Mouse (Mus musculus) CD4-positive naive resting alpha-beta T cell, adult 57 days (primary cell): ENCODE results near the gene Cbr2. TPM values are rescaled to one million over a fixed set of nuclear protein-coding genes. Genes with fewer than 3 reads are reported as not detected.

Experiments
- total RNA-seq: library from RNA; stranded (reverse); gene quantifications from one replicate; pipeline ENCODE4 v1.2.4, GENCODE M21; 2023

Gene Cbr2
- not detected for total RNA-seq

DNA sequence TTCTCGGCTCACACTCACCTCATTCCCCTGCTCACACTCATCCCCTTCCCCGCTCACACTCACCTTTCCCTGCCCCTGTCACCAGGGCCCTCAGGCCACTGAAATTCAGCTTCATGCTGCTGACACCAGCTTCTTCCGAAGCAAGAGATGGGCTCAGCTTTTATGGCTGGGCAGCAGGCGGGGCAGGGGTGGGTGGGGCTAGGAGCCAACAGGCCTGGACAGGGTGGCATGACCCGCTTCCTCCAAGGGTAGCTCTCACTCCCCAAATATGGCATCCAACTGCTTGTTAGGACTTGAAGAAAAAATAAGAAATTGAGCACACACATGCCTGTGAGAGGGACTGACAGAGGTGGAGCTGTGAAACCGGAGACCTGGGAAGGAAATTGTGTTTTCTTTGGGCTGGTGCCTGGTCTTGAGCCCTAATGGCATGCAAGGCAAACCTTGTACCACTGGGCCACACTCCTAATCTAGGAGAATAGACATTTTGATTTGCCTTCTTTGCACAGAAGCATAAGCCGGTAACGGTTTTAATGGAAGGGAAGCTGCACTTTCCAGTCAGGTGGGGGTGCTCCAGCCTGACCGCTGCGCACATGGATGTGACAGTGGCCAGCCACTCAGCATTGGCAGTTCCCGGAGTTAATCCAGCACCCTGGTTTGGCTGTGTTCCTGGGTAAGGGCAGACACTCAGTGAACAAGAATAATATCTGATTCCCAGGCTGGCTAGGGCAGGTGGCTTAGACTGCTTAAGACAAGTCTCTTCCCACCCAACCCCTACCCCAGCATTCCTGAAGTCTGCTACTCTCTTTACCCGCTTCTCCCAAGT, at the start of gene Cbr2:
Gene Cbr2 (minus strand): TSS at position 257 of the 823 bp plus-strand sequence.

DNA sequence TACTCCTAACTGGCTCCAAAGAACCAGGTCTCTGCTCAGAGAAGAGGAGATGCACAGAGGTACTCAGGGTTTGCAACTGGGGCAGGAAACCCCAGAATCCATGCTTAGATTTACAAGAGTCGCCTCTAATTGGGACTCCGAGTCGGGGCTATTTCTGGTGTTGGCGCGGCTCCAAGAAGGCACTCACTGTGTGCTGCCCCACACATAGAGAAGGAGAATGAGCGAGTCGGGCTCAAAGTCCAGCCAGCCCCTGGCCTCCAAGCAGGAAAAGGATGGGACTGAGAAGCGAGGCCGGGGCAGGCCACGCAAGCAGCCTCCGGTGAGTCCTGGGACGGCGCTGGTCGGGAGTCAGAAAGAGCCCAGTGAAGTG, 30.7 kb upstream of the Cbr2 start, which contains the start of gene Hmga1b:
Gene Hmga1b (plus strand): TSS at position 123 of the 370 bp plus-strand sequence.

DNA sequence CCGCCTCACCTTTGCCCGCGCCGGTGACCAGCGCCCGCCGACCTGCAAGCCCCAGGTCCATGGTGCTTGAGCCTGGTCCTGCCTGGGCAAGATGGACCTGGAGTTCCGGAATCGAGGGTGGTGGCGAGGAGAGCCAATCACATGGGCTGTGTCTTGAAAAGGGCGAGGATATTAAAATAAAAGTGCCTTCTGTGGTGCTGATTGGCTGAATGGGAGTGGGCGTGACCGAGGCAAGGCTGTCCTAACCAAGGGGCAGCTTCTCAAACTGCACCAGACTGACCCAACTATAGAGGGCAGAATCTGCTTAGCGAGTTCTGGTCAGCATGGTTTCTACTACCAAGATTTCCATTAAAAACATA, 4.8 kb downstream of the Cbr2 start, which contains the start of gene Dcxr:
Gene Dcxr (minus strand): TSS at position 113 of the 359 bp plus-strand sequence.

DNA sequence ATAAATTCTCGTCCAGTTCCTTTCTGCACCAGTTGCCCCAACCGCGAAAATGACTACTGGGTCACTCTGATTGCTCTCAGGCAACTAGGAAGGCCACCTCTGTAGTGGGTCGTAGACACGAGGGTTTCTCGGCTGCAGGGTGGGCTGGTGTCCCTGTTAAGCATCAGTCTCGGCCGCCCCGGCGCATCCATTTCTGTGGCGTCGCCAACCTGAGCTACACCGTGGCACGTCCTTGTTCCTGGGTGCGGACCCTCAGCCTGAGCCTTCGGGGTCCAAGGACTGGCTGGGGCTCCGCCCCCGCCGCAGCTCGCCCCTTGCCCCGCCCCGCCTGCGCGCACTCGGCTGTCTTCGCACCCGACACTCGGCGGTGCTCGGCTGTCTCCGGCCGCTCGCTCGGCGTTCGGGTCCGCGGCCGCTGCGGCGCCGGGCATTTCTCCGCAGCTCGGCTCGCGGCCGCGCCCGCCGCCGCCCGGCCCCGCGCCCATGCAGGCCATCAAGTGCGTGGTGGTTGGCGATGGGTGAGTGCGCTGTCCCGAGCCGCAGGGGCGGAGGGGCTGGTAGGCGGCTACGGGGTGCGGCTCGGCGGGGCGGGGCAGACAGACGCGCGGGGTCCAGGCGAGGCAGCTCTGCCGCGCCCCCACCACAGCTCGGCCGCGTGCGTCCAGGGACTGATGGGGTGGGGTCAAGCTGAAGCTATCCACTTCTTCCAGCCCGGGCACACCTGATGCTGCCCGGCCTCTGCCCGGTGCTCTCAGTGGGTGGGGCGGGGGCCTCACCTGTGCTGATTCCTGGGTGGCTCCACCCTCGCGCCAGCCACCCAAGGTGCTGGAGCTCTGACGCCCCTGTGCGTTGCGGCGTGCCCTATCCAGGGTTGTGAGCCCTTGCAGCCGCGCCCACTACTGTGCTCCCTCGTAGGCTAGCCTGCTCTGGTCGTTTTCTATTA, 10.5 kb downstream of the Cbr2 start, which contains the start of gene Rac3:
Gene Rac3 (plus strand): TSS at position 347 of the 943 bp plus-strand sequence.

DNA sequence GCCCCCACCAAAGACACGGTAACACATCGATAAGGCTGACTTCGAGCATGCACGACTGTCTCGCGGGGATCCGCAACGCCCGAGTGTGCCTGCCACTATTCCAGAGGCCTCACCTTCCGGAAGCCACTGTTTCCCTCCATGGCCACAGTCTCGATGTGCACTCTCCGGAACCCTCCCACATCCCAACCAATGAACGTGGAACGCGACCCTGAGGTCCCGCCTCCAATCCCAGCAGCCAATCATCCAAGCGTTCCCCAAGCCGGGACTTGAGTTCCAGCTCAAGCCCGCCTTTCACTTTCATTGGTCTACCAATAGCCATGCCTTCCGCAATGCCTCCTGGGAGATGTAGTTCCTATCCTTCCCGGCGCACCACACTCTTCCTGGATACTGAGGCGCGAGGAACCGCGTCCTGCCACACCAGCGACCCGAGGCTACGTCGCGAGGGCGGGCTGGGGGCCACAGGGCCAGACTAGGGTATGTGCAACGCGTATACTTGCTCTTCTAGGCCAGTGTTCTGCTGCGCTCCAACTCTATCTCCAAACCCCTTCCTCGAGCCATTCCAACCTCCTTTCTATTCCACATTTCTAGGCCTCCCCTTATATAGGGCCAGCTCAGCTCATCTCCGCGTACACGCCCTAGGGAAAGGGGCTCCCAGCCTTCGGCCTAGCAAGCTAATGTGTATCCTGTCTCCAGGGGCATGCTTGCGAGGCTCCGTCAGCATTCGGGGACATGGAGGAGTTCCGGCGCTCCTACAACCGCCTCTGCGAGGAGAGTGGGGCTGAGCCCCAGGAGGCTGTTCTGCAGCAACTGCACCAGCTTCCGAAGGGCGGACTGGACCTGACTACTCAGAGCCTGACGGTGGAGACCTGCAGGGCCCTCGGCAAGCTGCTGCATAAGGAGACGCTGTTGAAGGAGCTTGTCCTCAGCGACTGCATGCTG, 18.1 kb downstream of the Cbr2 start, which contains the start of the genes Cenpx and Lrrc45:
Gene Cenpx (minus strand): TSS at position 159 of the 939 bp plus-strand sequence.
Gene Lrrc45 (plus strand): TSS at position 346 of the 939 bp plus-strand sequence.

Other genes with a start within 250 kb of the Cbr2 start
- 28.5 TPM for gene Mrpl12, start 247.5 kb downstream of the Cbr2 start, total RNA-seq
- gene Slc25a10, start 240.3 kb downstream of the Cbr2 start, total RNA-seq, result 9.7 TPM
- gene Gcgr, start 201.4 kb downstream of the Cbr2 start, total RNA-seq, result not detected
- 36.1 TPM for gene Mcrip1, start 182.4 kb downstream of the Cbr2 start, total RNA-seq
- gene Ppp1r27, start 181.0 kb downstream of the Cbr2 start, total RNA-seq, result not detected
- gene P4hb, start 158.9 kb downstream of the Cbr2 start, total RNA-seq, result 123 TPM
- 404 TPM for gene Arhgdia, start 150.5 kb downstream of the Cbr2 start, total RNA-seq
- 109 TPM for gene Alyref, start 133.7 kb downstream of the Cbr2 start, total RNA-seq
- 71.8 TPM for gene Anapc11, start 133.7 kb downstream of the Cbr2 start, total RNA-seq
- 3.8 TPM for gene Npb, start 123.6 kb downstream of the Cbr2 start, total RNA-seq
- 153 TPM for gene Pcyt2, start 114.2 kb downstream of the Cbr2 start, total RNA-seq
- 131 TPM for gene Sirt7, start 106.9 kb downstream of the Cbr2 start, total RNA-seq
- gene Mafg, start 98.5 kb downstream of the Cbr2 start, total RNA-seq, result 39.8 TPM
- 1.2 TPM for gene Pycr1, start 88.3 kb downstream of the Cbr2 start, total RNA-seq
- gene Myadml2, start 84.0 kb downstream of the Cbr2 start, total RNA-seq, result not detected
- gene Notum, start 70.9 kb downstream of the Cbr2 start, total RNA-seq, result not detected
- 126 TPM for gene Aspscr1, start 59.1 kb downstream of the Cbr2 start, total RNA-seq
- 37.5 TPM for gene Cenpx, start 18.4 kb downstream of the Cbr2 start, total RNA-seq
- gene Lrrc45, start 18.2 kb downstream of the Cbr2 start, total RNA-seq, result 33.3 TPM
- gene Rac3, start 10.6 kb downstream of the Cbr2 start, total RNA-seq, result 1.1 TPM
- gene Dcxr, start 4.8 kb downstream of the Cbr2 start, total RNA-seq, result 0.65 TPM
- 30.9 TPM for gene Hmga1b, start 30.7 kb upstream of the Cbr2 start, total RNA-seq
- gene Rfng, start 52.1 kb upstream of the Cbr2 start, total RNA-seq, result 12.4 TPM
- 64.3 TPM for gene Gps1, start 52.2 kb upstream of the Cbr2 start, total RNA-seq
- gene Dus1l, start 64.3 kb upstream of the Cbr2 start, total RNA-seq, result 61.8 TPM
- gene Fasn, start 92.4 kb upstream of the Cbr2 start, total RNA-seq, result 160 TPM
- 0.50 TPM for gene Ccdc57, start 200.8 kb upstream of the Cbr2 start, total RNA-seq
- 9.3 TPM for gene Slc16a3, start 216.4 kb upstream of the Cbr2 start, total RNA-seq